Mouse (Mus musculus): ENCODE measurements around the gene Commd7. TPM values are rescaled to one million over a fixed set of nuclear protein-coding genes. Genes with fewer than 3 reads are reported as not detected.

Commd7 gene
- total RNA-seq, 4 experiments from 2014 or later: 10.1 to 11.2 (median 10.2) TPM

DNA sequence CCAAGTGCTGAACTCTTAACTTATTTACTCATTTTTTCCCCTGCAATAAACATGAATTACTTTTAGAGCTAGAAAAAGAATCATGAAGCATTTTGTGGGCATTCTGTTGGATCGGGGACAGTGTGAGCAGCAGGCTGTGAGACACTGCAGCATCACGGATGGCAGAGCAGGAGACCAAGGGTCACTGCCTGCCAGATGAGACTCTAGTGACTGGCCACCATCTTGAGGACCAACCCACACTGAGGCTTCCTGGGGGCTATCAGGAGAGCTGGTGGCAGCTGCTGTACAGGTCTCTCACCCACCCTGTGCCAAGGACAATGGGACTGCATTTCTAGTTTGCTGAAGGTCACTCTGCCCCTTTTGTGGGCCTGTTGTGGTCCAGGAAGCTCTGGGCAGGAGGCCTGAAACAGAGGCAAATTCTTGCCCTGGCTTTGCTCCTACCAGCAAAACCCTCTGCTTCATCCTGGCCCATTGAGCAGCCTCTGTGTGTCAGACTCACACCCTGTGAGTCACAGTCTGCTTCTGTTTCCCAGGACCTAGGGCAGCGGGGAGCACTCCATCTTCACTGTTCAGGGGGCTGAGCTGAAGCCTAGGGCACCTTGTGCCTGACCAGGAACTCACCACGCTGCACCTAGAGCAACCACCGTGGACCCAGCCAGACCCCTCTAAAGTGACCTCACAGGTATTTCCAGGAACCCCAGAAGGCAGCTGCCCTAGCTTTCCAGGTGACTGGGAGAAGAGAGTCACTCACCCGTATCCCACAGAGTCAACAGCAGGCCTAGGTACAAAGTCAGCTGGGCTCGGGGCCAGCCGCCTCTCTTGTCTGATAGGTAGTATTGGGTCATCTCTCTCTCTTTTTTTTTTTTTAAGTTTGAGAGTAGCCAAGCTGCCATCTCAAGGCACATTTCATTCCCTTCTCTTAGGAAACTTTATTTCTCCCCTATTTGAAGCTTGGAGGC lies 40.2 kb downstream of the Commd7 start:
- no peak for DNase-seq (ENCODE audit: low spot score in 2 of 2)

DNA sequence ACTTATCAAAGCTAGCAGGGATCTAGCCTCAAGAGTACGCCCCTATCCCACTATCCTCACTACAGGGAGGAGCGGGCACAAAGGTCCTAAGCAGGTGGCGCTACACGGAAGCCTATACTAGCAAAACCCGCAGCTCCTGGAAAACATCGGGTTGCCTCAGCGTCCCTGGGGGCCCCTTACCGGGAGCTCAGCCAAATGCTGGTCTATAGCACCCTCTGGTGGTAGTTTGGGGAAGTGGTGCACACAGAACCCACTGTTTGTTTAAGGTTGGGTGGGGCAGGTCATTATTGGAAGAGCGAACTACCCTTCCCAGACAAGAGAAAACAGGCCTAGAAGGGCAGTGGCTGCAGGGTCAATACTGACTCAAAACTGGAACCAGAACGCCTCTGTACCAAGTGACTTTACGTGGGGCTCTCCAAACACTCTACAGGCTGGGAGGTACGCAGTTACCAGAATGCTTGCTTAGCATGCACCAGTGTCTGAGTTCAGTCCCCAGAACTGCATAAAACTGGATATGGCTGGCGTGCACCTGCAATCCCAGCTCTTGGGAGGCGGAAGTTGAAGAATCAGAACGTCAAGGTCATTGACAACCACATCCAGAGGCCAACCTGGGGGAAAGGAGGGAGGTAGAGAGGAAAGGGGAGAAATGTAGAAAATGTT lies 45.9 kb downstream of the Commd7 start:
- peak; percentile 55 to 61 for DNase-seq (ENCODE audit: low spot score in 2 of 2)

DNA sequence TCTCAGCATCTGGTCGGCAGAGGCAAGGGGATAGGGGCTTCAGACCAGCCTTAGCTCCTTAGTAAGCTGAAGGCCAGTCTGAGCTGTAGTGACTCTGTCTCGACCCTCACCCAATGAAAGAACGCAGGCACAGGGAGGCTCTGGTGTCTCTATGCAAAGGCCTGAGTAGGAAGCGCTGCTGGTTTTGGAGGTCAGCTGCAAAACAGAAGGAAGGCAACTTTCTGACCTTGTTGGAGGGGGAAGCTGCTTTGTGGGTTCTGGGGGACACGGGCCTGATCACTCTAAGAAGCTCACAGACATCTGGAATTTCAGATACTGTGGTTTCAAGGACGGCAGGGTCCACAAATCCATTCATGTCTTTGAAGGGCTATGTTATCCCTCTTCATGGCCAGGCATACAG lies 46.6 kb downstream of the Commd7 start:
- DNase-seq (ENCODE audit: low spot score in 2 of 2): no peak

DNA sequence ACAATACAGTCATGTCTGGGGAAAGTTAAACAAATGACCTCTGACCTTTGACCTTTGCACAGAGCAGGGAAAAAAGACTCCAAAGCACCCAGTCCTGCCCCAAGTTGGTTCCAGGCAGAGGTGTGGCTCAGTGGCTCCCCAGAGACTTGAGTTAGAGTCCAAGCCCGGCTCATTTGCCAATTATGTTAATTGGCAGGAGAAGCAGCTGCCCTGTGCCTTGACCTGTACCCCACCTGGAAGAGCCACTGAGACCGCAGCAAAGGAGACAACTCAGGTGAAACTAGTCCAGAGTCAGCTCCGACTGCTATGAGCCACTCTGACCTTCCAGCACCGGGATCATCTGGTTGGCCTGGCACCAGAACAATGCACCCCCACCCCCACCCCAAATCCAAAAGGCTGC lies 48.2 kb downstream of the Commd7 start:
- no peak for DNase-seq (ENCODE audit: low spot score in 2 of 2)

DNA sequence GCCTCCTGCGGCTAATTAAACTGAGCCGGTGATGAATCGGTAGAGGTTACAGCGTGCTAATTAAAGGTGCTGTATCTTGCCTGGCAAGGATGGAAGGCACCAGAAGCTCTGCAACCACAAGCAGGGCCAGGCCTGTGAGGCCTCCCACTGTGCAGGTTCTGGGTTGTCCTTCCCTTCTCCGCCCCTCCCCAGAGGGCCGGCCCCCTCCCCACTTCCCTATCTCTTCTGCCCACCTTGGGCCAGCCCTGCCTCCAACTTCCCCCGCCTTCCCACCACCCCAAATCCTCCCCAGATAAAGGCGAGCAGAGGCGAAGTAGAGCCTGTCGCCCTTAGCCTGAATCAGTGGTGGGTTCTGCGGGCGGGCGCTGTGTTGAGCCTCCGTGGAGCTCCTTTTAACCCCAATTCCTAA lies 48.9 kb downstream of the Commd7 start:
- no peak for DNase-seq (ENCODE audit: low spot score in 2 of 2)

DNA sequence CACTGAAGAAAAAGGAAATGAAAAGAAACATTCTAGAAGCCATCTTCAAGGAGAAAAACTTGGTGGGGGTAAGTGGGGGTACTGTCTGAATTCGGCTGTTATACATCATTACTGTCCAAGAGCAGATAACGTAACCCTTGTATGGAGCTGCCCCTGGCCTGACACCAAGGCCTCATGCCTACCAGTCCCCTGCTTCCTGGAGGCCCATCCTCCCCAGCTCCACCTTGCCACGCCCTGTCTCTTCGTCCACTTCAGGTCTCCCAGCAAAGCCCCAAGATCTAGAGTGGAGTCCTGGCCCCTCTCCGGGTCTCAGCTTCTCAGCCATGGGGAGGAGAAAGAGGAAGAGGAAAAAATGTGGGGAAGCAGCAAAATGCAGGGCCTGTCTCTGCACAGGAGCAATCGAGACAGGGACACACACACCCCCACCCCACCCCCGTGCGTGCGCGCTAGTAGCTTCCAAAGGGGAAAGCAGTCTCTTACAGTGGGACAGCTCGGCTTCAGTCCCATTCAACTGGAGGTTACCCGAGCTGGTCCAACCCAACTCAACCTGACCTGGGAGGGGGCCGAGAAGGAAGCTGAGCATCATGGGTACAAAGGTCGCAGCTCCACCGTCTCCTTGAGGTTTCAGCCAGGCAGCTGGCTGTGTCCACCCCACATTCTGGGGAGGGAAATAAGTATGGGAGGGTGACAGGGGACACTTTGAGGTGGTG lies 49.5 kb downstream of the Commd7 start:
- no peak for DNase-seq (ENCODE audit: low spot score in 2 of 2)

DNA sequence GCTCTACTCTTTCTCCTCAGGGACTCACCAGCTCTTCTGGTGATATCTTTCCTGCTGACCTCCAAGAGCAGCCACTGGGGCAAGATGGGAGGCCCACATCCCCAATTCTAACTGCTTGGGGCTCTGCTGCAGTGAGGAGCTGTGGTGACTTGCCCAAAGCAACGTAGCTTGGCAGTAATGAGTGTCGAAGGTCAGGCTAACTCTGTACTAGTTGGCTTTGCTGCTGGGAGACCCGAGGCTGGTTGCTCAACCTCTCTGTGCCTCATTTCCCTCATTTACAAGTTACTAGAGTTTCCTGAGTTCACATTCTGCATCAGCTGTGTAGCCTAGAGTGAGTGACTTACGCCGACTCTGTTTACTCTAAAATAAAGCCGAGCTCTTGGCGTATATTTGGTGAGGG lies 51.2 kb downstream of the Commd7 start:
- no peak for DNase-seq (ENCODE audit: low spot score in 2 of 2)

DNA sequence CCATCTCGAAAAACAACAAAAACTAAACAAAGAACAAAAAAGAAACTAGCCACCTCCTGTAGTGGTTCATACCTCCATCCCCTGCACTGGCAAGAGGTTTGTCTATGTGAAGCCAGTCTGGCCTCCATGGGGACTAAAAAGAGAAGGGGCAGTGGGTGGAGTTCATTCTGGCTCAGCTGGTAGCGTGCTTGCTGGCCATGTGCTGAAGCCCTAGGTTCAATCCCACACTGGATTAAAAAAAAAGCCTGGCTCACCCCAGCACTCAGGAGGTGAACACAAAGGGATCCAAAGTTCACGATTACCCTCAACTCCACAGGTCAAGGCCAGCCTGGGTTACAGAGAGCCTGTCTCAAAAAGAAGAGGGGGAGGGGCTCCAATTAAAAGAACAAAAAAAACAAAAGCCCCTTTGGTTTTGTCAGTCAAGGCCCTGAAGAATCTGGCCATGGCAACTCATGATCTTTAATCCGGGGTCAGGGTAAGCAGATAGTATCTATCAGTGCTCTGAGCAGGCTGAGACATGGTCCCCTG lies 52.1 kb downstream of the Commd7 start:
- DNase-seq (ENCODE audit: low spot score in 2 of 2): no peak

DNA sequence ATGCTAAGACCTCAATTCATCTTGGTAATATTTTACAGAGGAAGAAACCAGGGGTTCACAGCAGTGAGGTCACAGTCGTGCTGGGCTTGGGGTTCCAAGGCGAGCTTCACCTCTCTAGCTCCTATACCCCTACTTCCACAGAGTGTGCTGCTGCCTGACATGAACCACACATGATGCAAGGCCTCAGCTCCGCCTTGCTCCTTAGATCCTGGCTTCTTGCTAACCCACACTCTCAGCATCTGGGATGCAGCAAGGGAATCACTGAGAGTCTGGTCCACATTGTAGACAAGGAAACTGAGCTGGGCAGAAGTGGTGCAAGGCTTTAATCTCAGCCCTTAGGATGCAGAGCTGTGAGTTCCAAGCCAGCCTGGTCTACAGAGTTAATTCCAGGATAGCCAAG lies 52.5 kb downstream of the Commd7 start:
- no peak for DNase-seq (ENCODE audit: low spot score in 2 of 2)

DNA sequence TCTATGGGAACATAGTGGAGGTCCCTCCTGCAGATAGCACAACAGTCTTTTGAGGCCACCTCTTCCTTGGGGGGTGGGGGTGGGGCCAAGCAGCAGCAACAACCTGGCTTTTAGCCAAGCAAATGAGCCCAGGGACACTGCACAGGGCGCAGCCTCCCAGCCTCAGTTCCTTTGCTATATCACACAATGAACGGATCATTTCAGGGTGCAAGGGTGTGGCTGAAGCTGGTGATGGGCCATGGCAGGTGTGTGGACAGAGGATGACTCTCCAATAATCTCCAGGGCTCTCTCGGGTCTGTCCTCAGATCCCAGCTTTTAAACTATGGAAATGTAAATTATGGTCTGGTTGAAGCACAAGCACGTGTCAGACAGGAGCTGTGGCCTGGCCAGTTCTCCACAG lies 55.5 kb downstream of the Commd7 start:
- DNase-seq (ENCODE audit: low spot score in 2 of 2): no peak

DNA sequence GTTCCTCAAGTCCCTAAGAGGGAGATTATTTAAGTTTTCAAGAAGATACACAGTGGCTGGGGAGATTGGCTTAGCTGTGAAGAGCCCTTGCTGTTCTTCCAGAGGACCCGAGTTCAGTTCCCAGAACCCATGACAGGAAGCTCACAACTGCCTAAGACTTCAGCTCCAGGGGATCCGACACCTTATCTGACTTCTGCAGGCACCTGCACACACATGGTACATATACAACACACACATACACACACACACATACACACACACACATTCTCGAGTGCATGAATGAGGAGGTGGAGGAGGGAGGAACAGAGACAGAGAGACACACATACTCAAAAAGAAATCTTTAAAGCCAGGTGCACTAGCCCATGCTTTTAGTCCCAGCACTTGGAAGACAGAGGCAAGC lies 56.4 kb downstream of the Commd7 start:
- no peak for DNase-seq (ENCODE audit: low spot score in 2 of 2)

DNA sequence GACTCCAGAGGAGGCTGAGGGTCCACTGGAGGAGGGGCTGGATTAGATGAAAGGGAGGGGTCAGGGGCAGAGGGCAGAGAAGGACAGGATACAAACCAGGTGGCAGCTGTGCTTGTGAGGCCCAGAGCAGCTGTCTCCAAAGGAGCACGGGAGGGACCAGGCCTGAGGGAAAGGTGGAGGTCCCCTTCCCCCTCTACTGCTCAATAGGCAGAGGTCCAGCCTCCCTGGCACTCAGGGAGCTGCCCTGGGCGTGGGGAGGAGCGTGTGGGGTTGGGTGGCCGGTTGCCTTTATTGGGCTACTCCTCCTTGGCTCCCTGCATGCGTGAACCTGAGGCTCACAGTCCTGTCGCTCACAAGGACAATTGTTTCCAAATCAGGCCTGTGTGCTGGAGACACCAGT lies 57.0 kb downstream of the Commd7 start:
- no peak for DNase-seq (ENCODE audit: low spot score in 2 of 2)

DNA sequence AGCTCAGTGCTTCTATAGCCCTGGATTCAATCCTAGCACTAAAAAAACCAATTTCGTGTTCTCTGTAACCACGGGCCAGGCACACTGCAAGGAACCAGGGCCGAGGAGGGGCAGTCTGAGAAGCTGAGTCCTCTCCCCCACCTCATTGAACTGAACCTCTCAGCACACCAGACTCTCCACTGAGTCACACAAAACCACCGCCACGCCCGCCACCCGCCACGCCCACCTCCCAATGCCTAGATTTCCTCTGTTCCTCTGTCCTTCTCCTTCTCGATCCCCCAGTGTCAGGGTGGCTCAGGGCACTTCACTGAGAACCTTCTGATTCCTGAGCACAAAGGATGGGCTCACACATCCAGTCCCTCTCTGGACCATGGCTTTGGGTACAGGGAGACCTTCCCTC lies 59.5 kb downstream of the Commd7 start:
- DNase-seq (ENCODE audit: low spot score in 2 of 2): no peak

DNA sequence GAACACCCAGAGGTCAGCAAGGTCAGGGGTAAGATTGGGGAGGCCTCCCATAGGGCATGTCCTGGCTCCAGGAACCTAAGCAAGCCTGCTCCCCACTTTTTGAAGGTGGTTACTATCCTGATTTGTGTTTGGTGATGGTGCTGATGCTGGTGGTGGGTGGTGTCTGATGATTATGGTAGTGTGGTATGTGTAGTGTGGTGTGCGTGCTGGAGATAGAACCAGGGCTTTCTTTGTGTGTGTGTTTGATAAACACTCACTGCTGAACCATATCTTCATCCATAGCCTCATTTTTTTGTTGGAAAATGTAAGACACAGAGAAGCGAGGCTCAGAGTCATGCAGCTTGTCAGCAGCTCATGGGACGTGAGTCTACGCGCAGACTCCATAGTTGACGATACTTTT lies 64.0 kb downstream of the Commd7 start:
- no peak for DNase-seq (ENCODE audit: low spot score in 2 of 2)

DNA sequence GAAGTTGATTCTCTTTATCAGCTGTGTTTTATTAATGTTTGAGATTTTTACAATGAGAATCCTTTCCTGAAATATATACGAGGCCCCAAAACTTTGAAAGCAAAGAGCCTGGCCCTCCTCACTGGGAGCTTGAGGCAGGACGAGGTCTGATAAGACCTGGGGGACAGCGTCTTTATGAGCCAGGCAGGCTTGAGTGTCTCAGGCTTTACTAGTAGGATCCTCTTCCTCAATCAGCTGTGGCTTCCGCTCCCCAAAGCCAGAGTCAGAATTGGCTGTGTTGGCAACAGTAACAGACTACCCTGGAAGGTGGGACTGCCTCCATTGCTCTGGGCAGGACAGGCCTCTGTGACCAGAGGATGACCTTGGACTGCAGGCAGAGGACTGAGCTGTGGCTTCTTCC lies 64.6 kb downstream of the Commd7 start:
- DNase-seq (ENCODE audit: low spot score in 2 of 2): no peak

Other genes starting within 250 kb of the Commd7 start
- gene 4930404H24Rik, start 140.0 kb downstream of the Commd7 start, total RNA-seq (2022): not detected
- gene Nol4l, start 102.8 kb downstream of the Commd7 start, total RNA-seq (2022): under 1 TPM; 0.29 to 0.94 (median 0.41) TPM
- gene Dnmt3b, start 16.7 kb upstream of the Commd7 start, total RNA-seq (2022): under 1 TPM; 0.29 to 0.90 (median 0.49) TPM
- gene Dnmt3c, start 63.9 kb upstream of the Commd7 start, total RNA-seq (2022): not detected
- 10 to 100 TPM; 31.9 to 41.1 (median 32.4) TPM for gene Mapre1, start 108.5 kb upstream of the Commd7 start, total RNA-seq (2022)
- under 1 TPM in 2 of 4 experiments, not detected in 2; 0.13 TPM for gene Efcab8, start 147.2 kb upstream of the Commd7 start, total RNA-seq (2022)
- gene Sun5, start 238.3 kb upstream of the Commd7 start, total RNA-seq (2022): not detected
- not detected for gene Bpifb2, start 242.3 kb upstream of the Commd7 start, total RNA-seq (2022)

All from gastrocnemius, adult 8-10 months (tissue).